Mouse (Mus musculus): Measurements from ENCODE around the gene Tspan4. TPM values are rescaled to one million over a fixed set of nuclear protein-coding genes. Genes with fewer than 3 reads are reported as not detected.

Tspan4 gene
- polyA plus RNA-seq, 1 experiment = 109 TPM

- H3K4me1 ChIP-seq (ENCODE audit: control insufficient read depth, insufficient read depth, insufficient read length) = no peaks in the 10 kb centered on the region
- H3K27ac ChIP-seq (ENCODE audit: insufficient read depth, low read length) = no peak overlapping the region
- H3K27me3 ChIP-seq (ENCODE audit: control insufficient read depth, insufficient read depth, low read length) = no peaks in the 10 kb centered on the region
- H3K4me3 ChIP-seq (ENCODE audit: extremely low read depth, insufficient read depth, insufficient read length) = no peak overlapping the region
- 97% methylated on average over 5 of the region's 5 CpGs for WGBS
- TF ChIP-seq POLR2A (IDR thresholded peaks at IDR 0.05; ENCODE audit: low read depth, low read length) (no peak), CTCF (IDR thresholded peaks at IDR 0.05; ENCODE audit: extremely low read depth, insufficient read depth, insufficient read length, insufficient replicate concordance) (no peak)
- H3K36me3 ChIP-seq (ENCODE audit: control insufficient read depth, insufficient read depth, low read length) = peaks cover 2% of the 10 kb centered on the region; the same call in 1 of the 2 replicates
- no peak for DNase-seq (ENCODE audit: low read depth in 1 of 2, low spot score in 2 of 2)
Measured at GRCm38 (mm10) chr7:141502556-141502905, 27.5 kb downstream of the Tspan4 start.

GRCm38 (mm10) chr7:141506278-141506677 is 31.2 kb downstream of the Tspan4 start:
- no peaks in the 10 kb centered on the region for H3K4me1 ChIP-seq (ENCODE audit: control insufficient read depth, insufficient read depth, insufficient read length)
- TF ChIP-seq POLR2A (IDR thresholded peaks at IDR 0.05; ENCODE audit: low read depth, low read length) = no peak
- no peak for TF ChIP-seq CTCF (IDR thresholded peaks at IDR 0.05; ENCODE audit: extremely low read depth, insufficient read depth, insufficient read length, insufficient replicate concordance)
- no peaks in the 10 kb centered on the region for H3K27me3 ChIP-seq (ENCODE audit: control insufficient read depth, insufficient read depth, low read length)
- 98% methylated on average over 2 of the region's 2 CpGs for WGBS
- no peak overlapping the region for H3K4me3 ChIP-seq (ENCODE audit: extremely low read depth, insufficient read depth, insufficient read length)
- no peaks in the 10 kb centered on the region for H3K36me3 ChIP-seq (ENCODE audit: control insufficient read depth, insufficient read depth, low read length)
- no peak for DNase-seq (ENCODE audit: low read depth in 1 of 2, low spot score in 2 of 2)
- no peak overlapping the region for H3K27ac ChIP-seq (ENCODE audit: insufficient read depth, low read length)

- no peaks in the 10 kb centered on the region for H3K4me1 ChIP-seq (ENCODE audit: control insufficient read depth, insufficient read depth, insufficient read length)
- TF ChIP-seq POLR2A (IDR thresholded peaks at IDR 0.05; ENCODE audit: low read depth, low read length) = no peak
- TF ChIP-seq CTCF (IDR thresholded peaks at IDR 0.05; ENCODE audit: extremely low read depth, insufficient read depth, insufficient read length, insufficient replicate concordance) = no peak
- H3K27ac ChIP-seq (ENCODE audit: insufficient read depth, low read length) = no peak overlapping the region
- H3K27me3 ChIP-seq (ENCODE audit: control insufficient read depth, insufficient read depth, low read length) = no peaks in the 10 kb centered on the region
- H3K4me3 ChIP-seq (ENCODE audit: extremely low read depth, insufficient read depth, insufficient read length) = no peak overlapping the region
- 0 out of 2 replicates have a peak, but pooled peaks cover 1% of the 10 kb centered on the region for H3K36me3 ChIP-seq (ENCODE audit: control insufficient read depth, insufficient read depth, low read length)
- DNase-seq (ENCODE audit: low read depth in 1 of 2, low spot score in 2 of 2) = no peak
Measured at GRCm38 (mm10) chr7:141508160-141508559, 33.1 kb downstream of the Tspan4 start.

- WGBS = 95% methylated on average over 5 of the region's 5 CpGs
- peaks cover 1% of the 10 kb centered on the region; the same call in 1 of the 2 replicates for H3K36me3 ChIP-seq (ENCODE audit: control insufficient read depth, insufficient read depth, low read length)
- no peaks in the 10 kb centered on the region for H3K27me3 ChIP-seq (ENCODE audit: control insufficient read depth, insufficient read depth, low read length)
- H3K4me1 ChIP-seq (ENCODE audit: control insufficient read depth, insufficient read depth, insufficient read length) = no peaks in the 10 kb centered on the region
- no peak for DNase-seq (ENCODE audit: low read depth in 1 of 2, low spot score in 2 of 2)
- no peak for TF ChIP-seq POLR2A (IDR thresholded peaks at IDR 0.05; ENCODE audit: low read depth, low read length)
- TF ChIP-seq CTCF (IDR thresholded peaks at IDR 0.05; ENCODE audit: extremely low read depth, insufficient read depth, insufficient read length, insufficient replicate concordance) = no peak
- no peak overlapping the region for H3K27ac ChIP-seq (ENCODE audit: insufficient read depth, low read length)
- no peak overlapping the region for H3K4me3 ChIP-seq (ENCODE audit: extremely low read depth, insufficient read depth, insufficient read length)
Measured at GRCm38 (mm10) chr7:141510196-141510595, 35.2 kb downstream of the Tspan4 start.

GRCm38 (mm10) chr7:141510681-141511191 is 35.7 kb downstream of the Tspan4 start:
- Histone ChIP-seq H3K36me3 (ENCODE audit: control insufficient read depth, insufficient read depth, low read length) (peaks cover 1% of the 10 kb centered on the region; the same call in 1 of the 2 replicates), H3K4me1 (ENCODE audit: control insufficient read depth, insufficient read depth, insufficient read length) (no peaks in the 10 kb centered on the region), H3K27ac (ENCODE audit: insufficient read depth, low read length) (no peak overlapping the region), H3K27me3 (ENCODE audit: control insufficient read depth, insufficient read depth, low read length) (no peaks in the 10 kb centered on the region), H3K4me3 (ENCODE audit: extremely low read depth, insufficient read depth, insufficient read length) (no peak overlapping the region)
- TF ChIP-seq POLR2A (IDR thresholded peaks at IDR 0.05; ENCODE audit: low read depth, low read length) = no peak
- no peak for TF ChIP-seq CTCF (IDR thresholded peaks at IDR 0.05; ENCODE audit: extremely low read depth, insufficient read depth, insufficient read length, insufficient replicate concordance)
- no peak for DNase-seq (ENCODE audit: low read depth in 1 of 2, low spot score in 2 of 2)
- WGBS = 91% methylated on average over 8 of the region's 8 CpGs

- WGBS = 85% methylated on average over 4 of the region's 4 CpGs
- DNase-seq (ENCODE audit: low read depth in 1 of 2, low spot score in 2 of 2) = no peak
- TF ChIP-seq CTCF (IDR thresholded peaks at IDR 0.05; ENCODE audit: extremely low read depth, insufficient read depth, insufficient read length, insufficient replicate concordance) (no peak), POLR2A (IDR thresholded peaks at IDR 0.05; ENCODE audit: low read depth, low read length) (no peak)
- Histone ChIP-seq H3K4me1 (ENCODE audit: control insufficient read depth, insufficient read depth, insufficient read length) (no peaks in the 10 kb centered on the region), H3K27me3 (ENCODE audit: control insufficient read depth, insufficient read depth, low read length) (no peaks in the 10 kb centered on the region), H3K36me3 (ENCODE audit: control insufficient read depth, insufficient read depth, low read length) (peaks cover 3% of the 10 kb centered on the region; the same call in 1 of the 2 replicates), H3K4me3 (ENCODE audit: extremely low read depth, insufficient read depth, insufficient read length) (no peak overlapping the region), H3K27ac (ENCODE audit: insufficient read depth, low read length) (no peak overlapping the region)
Measured at GRCm38 (mm10) chr7:141517638-141518037, 42.6 kb downstream of the Tspan4 start.

GRCm38 (mm10) chr7:141518296-141518695 is 43.3 kb downstream of the Tspan4 start:
- H3K36me3 ChIP-seq (ENCODE audit: control insufficient read depth, insufficient read depth, low read length) = peaks cover 3% of the 10 kb centered on the region; the same call in 1 of the 2 replicates

More at GRCm38 (mm10) chr7:141518296-141518695, 43.3 kb downstream of the Tspan4 start:
- TF ChIP-seq POLR2A (IDR thresholded peaks at IDR 0.05; ENCODE audit: low read depth, low read length) = no peak
- no peak for TF ChIP-seq CTCF (IDR thresholded peaks at IDR 0.05; ENCODE audit: extremely low read depth, insufficient read depth, insufficient read length, insufficient replicate concordance)
- no peaks in the 10 kb centered on the region for H3K27me3 ChIP-seq (ENCODE audit: control insufficient read depth, insufficient read depth, low read length)
- no peak overlapping the region for H3K27ac ChIP-seq (ENCODE audit: insufficient read depth, low read length)
- DNase-seq (ENCODE audit: low read depth in 1 of 2, low spot score in 2 of 2) = no peak
- H3K4me1 ChIP-seq (ENCODE audit: control insufficient read depth, insufficient read depth, insufficient read length) = no peaks in the 10 kb centered on the region
- WGBS = 97% methylated on average over 5 of the region's 5 CpGs
- H3K4me3 ChIP-seq (ENCODE audit: extremely low read depth, insufficient read depth, insufficient read length) = no peak overlapping the region
